Mouse (Mus musculus) adrenal gland, adult 8-10 months (tissue): ENCODE data around the gene Erc2. TPM values are rescaled to one million over a fixed set of nuclear protein-coding genes. Genes with fewer than 3 reads are reported as not detected.
"Not testable (repeated sequence)": the region's sequence is repeated elsewhere in the genome, so short reads cannot be mapped to it uniquely, and the experiment has no call there.

Experiments
- DNase-seq: peaks from one replicate; pipeline ENCODE4 v3.0.0; 2022
- total RNA-seq, 4 experiments: library from RNA; stranded (reverse); gene quantifications; 2 replicates each; pipeline ENCODE4 v1.2.4; 2022

Gene Erc2
- total RNA-seq, 4 experiments from 2014 or later, result 6.6 to 15.9 (median 11.0) TPM

DNA sequence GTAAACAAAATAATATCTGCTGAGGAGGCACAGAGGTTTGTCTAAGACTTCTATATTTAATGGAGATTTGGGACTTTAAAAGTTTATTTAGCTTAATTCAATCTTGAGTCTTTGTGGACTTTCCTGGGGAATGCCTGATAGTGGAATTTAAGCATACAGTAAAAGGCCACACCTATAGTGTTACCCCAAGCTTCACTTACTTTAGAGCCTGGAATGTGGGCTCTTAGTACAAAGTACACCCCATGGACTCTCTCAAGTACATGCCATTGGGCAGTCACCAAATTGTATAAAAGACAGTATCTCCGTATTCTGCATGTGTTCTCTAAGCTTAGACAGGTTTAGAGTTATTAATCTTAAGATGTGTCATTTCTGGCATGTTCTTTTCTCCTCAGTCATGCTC, 213.1 kb downstream of the Erc2 start:
- DNase-seq, result no peak

DNA sequence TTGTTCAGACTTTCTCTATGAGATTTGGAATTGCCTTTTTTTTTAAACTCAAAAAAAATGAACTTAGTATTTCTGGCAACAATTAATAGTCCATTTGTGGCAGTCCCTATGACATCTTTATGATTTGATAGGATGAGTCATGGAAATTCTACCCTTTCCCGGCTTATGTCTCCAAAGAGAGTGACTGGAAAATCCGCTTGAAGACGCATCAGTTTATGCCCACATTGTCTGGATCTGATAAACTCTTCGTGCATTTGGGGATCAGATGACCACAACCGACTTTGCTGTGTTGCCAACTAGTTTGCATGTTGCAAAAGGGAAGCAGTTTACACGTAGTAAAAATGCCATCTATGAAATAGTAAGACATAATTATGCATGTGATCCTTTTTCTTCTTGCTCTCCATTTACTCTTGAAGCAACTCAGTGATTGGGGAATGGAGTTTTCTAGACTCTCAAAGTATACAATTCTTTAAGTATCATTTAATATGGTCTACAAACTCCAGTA, 215.4 kb downstream of the Erc2 start:
- DNase-seq, result no peak

DNA sequence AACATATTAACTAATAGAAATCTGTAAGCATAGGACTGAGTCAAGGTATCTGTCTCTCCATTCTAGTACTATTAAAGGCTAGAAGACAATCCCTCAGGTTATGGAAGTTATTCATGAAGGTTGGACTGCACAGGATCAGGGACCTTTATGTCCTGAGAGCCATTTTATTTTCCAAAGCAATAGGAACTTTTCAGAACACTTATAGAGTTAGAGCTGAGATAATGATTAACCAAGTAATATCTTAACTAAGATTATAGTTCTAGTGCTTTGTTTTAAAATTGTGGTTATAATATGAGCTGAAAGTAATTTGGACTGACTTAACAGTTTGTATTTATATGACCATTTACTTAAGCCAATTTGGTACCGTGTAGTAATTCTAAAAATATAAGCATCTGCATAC, 217.9 kb downstream of the Erc2 start:
- no peak for DNase-seq

DNA sequence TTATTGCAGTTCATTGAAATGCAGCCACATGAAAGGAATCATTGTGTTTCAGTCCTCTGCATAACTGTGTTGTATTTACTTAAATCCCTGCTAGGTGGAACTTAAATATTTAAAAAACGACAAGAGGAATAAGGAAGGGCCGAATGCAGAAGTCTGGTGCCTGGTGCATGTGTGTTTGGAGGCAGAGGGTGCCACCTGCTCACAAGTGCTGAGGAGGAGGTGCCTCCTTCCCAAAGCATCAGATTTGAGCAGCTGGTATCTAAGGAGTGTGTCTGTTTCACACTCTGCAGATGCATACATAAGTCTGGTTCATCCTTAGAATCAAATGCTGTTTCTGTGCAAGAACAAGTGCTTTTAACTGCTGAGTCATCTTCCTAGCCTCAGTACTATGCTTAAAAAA, 224.6 kb downstream of the Erc2 start:
- DNase-seq, result no peak

DNA sequence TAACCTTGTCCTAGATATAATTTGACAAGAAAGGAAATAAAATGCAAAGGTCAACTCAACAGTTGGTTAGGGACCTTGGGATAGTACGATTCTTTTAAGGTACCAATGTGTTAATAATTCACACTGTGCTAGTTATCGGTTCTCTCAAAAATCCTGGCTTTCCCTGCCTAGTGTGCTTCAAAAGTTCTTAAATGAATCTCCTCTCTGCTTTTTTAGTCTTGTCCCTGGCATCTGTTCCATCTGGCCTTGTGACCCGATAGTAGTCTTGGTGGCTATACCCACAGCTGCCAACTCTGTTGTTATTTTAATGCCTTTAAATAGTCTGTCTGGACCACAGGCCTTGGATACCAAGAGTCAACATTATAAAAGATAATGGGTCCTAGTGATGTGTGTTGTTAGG, 225.1 kb downstream of the Erc2 start:
- DNase-seq, result no peak

DNA sequence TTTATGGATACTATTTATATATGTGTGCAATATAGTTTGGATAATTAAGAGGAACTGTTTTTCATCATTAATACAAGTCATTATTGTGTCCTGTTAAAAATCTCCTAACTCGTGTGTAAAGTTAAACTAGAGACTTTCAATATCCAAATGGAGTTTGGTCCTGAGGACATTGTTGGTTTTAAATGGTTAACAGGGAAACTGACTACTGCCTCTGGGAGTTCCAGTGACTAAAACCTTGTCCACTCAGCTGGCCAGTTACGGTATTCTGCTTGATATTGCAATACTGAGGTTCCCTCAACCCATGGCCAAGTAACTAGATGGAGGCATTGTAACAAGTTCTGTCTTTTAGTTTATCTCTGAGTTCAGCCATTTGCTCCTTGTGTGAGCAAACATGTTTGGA, 229.0 kb downstream of the Erc2 start:
- no peak for DNase-seq

DNA sequence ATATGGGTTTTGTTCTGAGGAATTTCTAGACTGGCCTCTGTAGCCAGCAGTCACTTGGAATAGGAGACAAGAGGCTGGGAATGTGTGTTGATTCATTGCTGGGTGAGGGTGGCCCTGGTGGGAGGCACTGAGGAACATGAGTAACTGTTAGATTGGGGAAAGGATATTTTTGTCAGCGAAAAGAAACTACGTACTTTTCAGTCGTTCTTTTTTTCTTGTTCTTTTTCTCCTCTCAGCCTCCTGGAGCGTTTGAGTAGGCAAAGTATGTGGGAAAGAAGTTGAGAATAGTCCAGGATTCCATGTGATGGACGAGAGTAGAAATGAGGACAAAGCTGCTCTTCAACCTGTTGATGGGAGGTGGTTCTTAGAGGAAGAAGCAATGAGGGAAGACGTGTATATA, 230.4 kb downstream of the Erc2 start:
- DNase-seq, result no peak

DNA sequence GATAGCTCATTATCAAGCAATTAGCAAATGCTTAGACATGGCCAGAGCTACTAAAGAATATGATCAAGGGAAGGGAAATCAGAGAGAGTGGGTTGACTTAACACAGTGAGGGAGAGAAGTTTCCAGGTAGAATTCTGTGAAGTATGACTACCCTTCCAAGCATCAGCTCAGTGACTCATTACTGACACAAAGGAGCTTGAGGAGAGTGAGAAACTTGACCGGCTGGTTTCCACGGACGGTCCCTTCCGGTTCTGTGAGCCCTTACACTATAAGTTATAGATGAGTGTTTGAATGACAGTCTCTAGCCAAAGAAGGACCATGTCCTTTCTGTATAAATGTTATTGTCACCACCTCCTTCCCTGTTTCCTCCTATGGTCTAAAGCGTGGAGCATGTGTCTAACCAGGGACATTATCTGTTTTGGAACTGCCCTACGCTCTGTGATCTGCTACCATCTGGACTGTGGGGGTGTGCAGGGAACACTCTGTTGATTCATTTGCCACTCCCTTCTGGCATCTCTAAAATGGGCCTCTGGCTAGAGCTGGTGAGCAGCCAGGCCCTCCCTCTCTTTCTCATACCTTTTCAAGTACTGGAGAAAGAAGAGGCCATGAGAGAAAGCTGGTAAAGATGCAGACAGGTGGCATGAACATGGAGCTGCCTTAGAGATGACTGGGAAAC, 238.3 kb downstream of the Erc2 start:
- no peak for DNase-seq

DNA sequence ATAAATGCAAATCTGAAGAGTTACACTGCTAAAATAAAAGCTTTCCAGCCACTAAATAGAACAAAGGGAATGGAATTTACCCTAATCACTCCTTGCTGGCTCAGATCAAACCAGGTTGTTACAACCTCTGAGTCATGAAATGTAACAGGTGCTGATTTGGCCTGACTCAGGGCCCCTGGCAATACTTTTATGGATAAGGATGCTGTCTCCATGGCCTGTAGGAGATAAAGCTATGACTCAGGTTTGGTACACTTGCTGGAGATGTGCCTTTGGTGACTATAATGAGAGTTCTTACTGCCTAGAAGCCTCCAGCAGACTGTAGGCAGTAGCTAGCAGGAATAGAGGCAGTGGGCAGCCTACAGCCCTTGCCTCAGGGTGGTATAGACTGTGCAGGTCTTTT, 240.1 kb downstream of the Erc2 start:
- no peak for DNase-seq

DNA sequence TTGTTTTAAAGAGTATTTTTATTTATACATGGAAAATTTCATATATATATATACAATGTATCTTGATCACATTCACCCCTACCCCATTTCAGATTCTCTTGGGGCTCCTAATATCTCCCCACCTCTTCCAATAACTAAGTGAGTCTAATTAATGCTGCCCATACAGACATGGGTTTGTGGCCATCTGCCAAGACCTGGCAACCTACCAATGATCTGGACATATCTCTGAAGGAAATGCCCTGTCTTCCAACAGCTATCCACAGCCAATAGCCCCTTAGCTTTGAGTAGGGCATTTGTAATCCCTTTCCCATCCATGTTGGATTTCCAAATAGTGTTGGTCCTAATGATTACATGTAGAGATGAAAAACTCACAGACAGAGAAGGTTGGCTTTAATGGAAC, 245.2 kb downstream of the Erc2 start:
- DNase-seq, result no peak

DNA sequence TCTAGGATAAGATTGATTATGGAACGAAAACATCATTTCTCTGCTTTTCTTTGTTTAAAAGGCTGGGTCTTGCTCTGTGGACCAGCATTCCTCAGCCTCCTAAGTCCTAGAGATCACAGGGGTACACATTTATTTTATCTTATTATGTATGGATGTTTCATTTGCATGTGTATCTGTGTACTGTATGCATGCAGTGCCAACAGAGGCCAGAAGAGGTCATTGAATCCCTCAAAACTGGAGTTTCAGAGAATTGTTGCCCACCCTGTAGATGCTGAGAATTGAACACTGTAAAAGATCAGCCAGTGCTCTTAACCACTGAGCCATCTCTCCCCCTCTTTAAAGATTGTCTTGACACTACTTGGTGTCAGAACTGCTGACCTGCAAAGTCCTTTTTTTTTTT, 251.4 kb downstream of the Erc2 start:
- DNase-seq, result no peak

DNA sequence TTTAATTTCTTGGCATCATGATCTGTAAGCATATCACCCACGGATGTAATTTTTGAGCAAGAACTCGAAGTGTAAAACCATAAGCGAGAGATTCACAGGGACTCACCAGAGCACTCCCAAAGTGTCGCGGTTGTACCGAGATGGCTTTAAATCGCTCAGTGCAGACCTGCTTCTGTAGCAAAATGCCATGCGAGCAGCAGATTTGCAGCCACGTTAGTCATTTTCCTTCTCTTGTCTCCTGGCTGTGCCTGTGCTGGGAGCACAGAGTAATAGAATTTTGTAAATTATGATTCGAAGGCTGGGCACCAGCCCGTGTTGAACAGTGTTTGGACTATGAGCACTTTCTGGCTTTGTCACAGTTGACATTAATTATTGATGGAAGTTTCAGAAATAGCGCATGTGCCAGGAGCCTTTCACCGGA, 253.8 kb downstream of the Erc2 start:
- DNase-seq, result no peak

DNA sequence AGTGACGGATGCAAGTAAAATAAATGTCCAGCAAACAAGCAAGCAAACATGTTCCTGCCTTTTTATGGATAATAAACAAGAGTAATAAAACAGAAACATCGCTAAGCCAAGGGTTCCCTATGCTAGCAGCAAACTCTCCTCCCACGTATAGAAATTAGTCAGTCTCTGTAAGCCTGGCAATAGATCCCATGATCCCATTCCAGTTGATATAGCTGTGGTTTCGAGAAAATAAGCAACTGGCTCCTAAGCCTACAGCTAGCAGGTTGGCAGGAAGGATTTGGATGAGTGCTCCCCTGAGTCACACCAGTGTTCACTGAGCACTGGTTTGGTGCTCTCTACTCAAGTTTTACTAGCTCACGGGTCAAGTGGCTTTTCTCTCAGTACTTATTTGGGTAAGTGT, 259.7 kb downstream of the Erc2 start:
- DNase-seq, result no peak

DNA sequence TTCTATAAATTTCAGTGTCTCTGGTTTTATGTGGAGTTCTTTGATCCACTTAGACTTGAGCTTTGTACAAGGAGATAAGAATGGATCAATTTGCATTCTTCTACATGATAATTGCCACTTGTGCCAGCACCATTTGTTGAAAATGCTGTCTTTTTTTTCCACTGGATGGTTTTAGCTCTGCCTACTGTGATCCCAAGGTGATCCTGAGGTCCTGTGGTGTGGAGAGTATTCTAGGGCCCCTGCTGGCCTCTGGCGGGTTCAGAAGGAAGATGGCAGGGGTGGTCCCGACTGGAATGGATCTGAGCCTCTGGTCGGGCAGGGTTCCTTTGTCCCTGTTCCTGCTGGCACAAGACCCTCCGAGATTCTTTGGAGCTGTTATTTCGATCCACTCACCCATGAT, 264.1 kb downstream of the Erc2 start:
- DNase-seq, result not testable (repeated sequence)

DNA sequence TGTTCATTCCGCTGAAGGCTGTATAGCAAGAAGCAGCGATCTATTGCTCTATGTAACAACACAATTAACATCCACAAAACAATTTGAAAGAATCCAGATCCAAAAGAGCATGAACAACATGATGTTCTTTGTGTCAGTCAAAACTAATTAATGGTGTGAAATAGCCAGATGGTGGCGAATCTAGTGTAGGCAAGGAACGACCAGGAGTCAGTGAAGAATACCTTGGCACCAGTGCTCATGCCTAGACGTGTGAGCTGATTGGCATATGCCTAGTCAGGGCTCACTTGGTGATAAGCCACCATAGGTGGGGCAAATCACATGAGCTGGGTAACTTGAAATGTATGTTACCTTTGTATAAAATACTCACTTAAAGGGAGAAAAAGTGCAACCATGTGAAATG, 265.3 kb downstream of the Erc2 start:
- no peak for DNase-seq

DNA sequence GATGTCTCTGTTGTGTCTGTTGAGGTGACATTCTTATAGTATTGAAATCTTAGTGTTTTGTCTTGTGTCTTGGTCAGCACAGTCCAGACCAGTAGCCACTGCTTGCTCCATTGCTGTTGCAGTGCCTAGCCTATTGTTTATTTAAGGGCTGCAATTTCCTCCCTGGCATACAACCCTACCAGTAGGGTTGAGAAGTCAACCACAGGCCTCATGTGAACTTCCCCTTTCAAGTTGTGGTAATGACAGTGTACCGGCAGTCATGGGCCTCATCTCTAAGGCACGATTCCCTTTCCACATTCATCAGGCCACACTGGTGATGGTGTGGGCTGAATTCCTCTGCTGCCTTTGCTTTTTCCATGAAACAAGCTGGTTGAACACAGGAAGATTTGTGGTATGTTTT, 267.4 kb downstream of the Erc2 start:
- no peak for DNase-seq

DNA sequence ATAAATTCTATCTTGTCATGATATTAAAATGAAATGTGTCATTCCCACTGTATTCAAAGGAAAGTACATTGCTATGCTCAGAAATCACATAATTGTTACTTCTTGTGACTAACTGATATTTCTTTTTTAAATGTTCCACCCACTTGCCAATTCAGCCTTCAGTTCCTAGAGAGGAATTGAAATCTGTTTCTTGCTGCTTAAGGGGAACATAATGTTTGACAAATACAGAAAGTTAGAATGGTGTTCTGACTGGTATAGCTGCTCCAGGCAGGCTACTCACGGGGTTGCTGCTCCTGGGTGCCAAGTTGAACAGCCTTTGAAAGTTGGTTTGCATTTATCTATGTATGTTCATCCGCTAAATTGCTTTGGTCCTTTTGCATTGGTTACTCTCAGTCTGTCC, 270.2 kb downstream of the Erc2 start:
- DNase-seq, result no peak

DNA sequence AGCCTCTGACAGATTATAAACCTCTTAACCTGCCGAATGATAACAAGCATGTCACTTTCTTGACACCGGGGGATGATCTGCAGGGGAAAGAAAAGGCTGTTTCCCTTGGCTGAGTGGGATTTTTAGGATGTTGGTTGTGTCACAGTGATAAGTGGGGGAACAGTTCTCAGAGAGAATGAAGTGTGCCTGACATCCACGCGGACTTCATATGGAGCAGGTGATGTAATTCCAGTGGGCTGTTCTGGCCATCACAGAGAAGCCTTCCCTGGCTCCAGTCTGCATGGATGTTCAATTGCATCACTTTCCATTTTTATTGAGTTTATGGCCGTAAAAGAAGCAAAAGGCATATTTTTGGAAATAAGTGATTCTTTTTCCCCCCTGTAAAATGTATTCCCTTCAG, 279.5 kb downstream of the Erc2 start:
- DNase-seq, result no peak

DNA sequence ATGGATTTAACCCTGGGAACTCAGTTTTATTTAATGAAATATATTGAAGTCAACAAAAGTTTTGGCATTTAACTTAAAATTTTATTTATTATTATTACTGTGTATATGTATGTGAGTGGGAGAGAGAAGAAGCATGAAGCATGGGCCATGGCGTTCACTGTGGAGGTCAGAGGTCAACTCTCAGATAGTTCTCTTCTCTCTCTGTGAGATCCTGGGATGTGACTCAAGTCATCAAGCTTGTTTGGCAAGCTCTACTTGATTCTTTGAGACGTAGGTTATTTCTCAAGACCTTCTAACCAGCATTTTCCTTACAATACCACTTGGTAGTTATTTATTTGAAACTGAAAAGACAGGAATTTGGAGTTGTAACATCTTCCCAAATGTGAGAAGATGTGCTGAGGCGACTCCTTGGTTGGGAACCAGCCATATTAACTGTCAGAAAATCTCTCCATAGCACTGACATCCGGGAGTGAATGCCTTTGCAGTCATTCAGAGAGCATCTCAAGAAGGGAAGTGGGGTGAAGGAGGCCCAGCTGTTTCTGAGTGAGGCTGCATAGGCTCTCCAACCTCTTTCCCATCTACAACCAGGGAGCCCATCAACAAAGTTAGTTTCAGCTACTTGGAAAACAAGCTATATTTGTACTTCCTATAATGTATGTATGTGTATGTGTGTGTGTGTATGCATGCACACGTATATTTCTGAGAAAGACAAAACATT, 299.6 kb downstream of the Erc2 start:
- DNase-seq, result no peak

DNA sequence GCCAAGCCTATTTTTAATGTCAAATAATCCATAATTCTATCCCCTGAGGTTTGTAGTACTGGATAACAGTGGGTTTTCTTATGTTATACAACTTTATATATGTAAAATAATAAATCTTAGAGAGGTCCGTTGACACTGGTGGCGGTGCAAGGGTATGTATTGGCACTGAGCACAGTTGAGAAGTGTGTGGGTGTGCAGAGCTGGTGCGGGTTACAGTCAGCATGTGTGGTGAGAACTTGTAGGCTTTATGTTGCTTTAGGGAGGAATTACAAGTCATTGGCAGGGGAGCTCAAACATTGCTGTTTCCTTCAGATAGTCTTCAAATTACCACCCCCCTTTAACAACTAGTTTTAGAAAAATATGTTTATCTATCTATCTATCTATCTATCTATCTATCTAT, 305.1 kb downstream of the Erc2 start:
- DNase-seq, result no peak

DNA sequence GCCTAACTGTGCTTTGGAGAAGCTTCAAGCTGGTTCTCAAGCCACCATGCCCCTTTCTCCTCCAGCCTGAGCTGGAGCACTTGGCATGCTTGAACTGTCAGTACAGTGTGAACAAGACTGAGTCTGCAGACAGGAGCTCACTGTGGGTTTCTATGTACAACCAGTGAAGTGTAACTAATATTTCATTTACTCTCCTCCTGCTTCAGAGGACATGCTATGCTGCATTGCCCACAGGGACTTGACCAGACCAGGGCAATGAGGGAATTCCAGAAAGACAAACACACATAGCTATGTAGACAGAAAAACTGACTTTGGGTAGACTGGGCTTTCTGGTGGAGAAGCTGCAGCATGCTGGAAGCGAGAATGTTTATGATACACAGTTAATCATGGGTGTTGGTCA, 311.3 kb downstream of the Erc2 start:
- DNase-seq, result no peak

DNA sequence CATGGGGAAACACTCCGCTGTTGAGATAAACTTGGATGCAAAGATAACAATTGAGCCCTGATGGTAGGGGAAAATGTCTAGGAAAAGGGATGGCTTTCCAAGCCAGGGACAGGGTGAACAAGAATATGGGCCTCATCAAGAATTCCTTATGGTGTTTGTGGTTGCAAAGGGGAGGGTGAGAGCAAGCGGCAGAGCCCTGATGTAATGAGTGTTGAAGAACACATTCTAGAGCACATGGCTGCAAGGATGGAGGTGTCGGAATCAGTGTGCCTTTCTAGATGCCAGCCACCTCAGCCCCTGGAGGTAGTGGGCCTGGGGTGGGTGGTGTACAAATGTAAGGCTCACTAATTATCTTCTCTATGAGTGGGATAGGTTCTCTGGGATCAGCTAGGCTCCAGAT, 313.5 kb downstream of the Erc2 start:
- no peak for DNase-seq

DNA sequence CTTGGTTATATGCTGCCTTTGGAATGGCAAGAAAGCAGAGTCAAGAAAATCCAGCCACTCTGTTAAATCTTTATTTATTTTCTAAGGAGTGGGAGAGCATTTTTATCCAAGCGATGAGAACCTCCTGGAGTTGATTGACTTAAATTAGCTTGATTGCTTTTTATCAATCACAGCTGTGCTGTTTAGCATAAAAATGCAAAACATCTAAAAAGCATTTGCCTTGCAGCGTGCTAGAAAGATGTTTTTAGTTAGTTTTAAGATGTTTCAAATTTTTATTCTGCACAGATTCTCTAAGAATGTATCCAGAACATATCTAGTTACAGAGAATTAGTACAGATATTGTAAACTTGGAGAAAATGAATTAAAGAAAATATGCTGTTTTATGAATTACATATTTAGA, 315.7 kb downstream of the Erc2 start:
- DNase-seq, result no peak

DNA sequence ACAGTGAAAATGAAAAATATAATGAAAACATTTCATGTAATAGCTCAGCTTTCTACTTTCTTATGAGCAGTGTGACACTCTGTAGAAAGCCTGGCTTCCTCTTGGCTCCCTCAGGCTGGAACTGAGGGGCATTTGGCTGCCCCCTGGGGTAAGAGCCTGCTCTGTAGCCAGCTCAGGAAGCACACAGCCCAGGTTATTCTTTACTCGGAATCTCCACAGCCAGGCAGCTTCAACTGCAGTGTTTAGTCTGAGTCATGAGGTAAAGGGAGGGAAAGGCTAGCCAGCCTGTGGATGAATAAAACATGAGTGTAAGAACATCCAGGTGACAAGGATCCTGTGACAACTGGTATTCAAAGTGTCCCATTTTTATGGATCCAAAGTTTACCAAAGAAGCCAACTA, 323.0 kb downstream of the Erc2 start:
- no peak for DNase-seq

DNA sequence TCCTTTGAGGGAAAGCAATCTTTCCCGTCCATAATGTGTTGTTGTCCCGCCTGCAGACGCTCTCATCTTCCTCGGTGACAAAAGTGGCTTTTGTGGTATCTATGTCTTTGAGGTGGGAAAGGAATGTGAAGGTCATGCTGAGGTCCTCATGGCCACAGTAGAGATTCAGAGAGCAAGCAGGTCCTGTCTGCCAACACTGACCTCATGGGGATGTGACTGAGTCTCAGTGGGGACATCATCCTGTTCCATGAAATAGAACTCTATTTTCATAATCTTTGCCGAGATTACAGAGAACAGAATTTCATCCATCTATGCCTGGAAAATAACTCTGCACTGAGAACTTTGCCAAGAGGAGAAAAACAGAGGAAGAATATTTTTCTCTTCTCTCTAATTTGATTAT, 324.0 kb downstream of the Erc2 start:
- DNase-seq, result no peak
